Mouse (Mus musculus): ENCODE results near the gene Olfr1371. TPM values are rescaled to one million over a fixed set of nuclear protein-coding genes. Genes with fewer than 3 reads are reported as not detected.
A peak's percentile ranks its signal among the peaks of the same experiment; 100 is the strongest.
"Not testable (repeated sequence)": the region's sequence is repeated elsewhere in the genome, so short reads cannot be mapped to it uniquely, and the experiment has no call there.

Olfr1371 gene
- polyA plus RNA-seq, 1 experiment from 2014 or later: not detected

- no peak overlapping the region for H3K4me3 ChIP-seq (ENCODE audit: low read length)
- no peak overlapping the region for H3K27ac ChIP-seq (ENCODE audit: low read depth, low read length)
- H3K4me1 ChIP-seq (ENCODE audit: control insufficient read depth, insufficient read depth, low read length): peaks cover 17% of the 10 kb centered on the region
- no peaks in the 10 kb centered on the region for H3K27me3 ChIP-seq (ENCODE audit: control insufficient read depth, insufficient read depth, low read length)
- H3K9me3 ChIP-seq (ENCODE audit: control insufficient read depth, low read length): no peaks in the 10 kb centered on the region
- no peaks in the 10 kb centered on the region for H3K36me3 ChIP-seq (ENCODE audit: control insufficient read depth, insufficient read depth, low read length)
- no peak for ATAC-seq (ENCODE audit: low FRiP score, low TSS enrichment)
- H3K4me2 ChIP-seq (replicated peaks; ENCODE audit: low read depth, low read length): no peak overlapping the region
- 88% methylated on average over 7 of the region's 7 CpGs for WGBS
- H3K9ac ChIP-seq (ENCODE audit: low read depth, low read length): no peak overlapping the region
Observed at GRCm38 (mm10) chr11:52228722-52229448, 15.1 kb upstream of the Olfr1371 start.

- WGBS: 80% methylated on average over 13 of the region's 13 CpGs
- H3K4me2 ChIP-seq (replicated peaks; ENCODE audit: low read depth, low read length): no peak overlapping the region
- no peak for ATAC-seq (ENCODE audit: low FRiP score, low TSS enrichment)
- no peak overlapping the region for H3K27ac ChIP-seq (ENCODE audit: low read depth, low read length)
- H3K9me3 ChIP-seq (ENCODE audit: control insufficient read depth, low read length): no peaks in the 10 kb centered on the region
- H3K9ac ChIP-seq (ENCODE audit: low read depth, low read length): no peak overlapping the region
- H3K4me1 ChIP-seq (ENCODE audit: control insufficient read depth, insufficient read depth, low read length): peaks cover 9% of the 10 kb centered on the region; the same call in 1 of the 2 replicates
- H3K27me3 ChIP-seq (ENCODE audit: control insufficient read depth, insufficient read depth, low read length): no peaks in the 10 kb centered on the region
- H3K36me3 ChIP-seq (ENCODE audit: control insufficient read depth, insufficient read depth, low read length): no peaks in the 10 kb centered on the region
- no peak overlapping the region for H3K4me3 ChIP-seq (ENCODE audit: low read length)
Observed at GRCm38 (mm10) chr11:52227466-52228226, 13.9 kb upstream of the Olfr1371 start.

GRCm38 (mm10) chr11:52227053-52227452 is 13.3 kb upstream of the Olfr1371 start:
- Histone ChIP-seq H3K9me3 (ENCODE audit: control insufficient read depth, low read length) (no peaks in the 10 kb centered on the region), H3K4me1 (ENCODE audit: control insufficient read depth, insufficient read depth, low read length) (peaks cover 9% of the 10 kb centered on the region; the same call in 1 of the 2 replicates), H3K4me2 (replicated peaks; ENCODE audit: low read depth, low read length) (no peak overlapping the region), H3K4me3 (ENCODE audit: low read length) (no peak overlapping the region), H3K9ac (ENCODE audit: low read depth, low read length) (no peak overlapping the region), H3K27me3 (ENCODE audit: control insufficient read depth, insufficient read depth, low read length) (no peaks in the 10 kb centered on the region), H3K27ac (ENCODE audit: low read depth, low read length) (no peak overlapping the region), H3K36me3 (ENCODE audit: control insufficient read depth, insufficient read depth, low read length) (no peaks in the 10 kb centered on the region)
- no peak for ATAC-seq (ENCODE audit: low FRiP score, low TSS enrichment)
- 70% methylated on average over 3 of the region's 3 CpGs for WGBS

- Histone ChIP-seq H3K9ac (ENCODE audit: low read depth, low read length) (no peak overlapping the region), H3K4me1 (ENCODE audit: control insufficient read depth, insufficient read depth, low read length) (peaks cover 7% of the 10 kb centered on the region; the same call in 1 of the 2 replicates), H3K9me3 (ENCODE audit: control insufficient read depth, low read length) (no peaks in the 10 kb centered on the region), H3K4me2 (replicated peaks; ENCODE audit: low read depth, low read length) (no peak overlapping the region), H3K27ac (ENCODE audit: low read depth, low read length) (no peak overlapping the region), H3K36me3 (ENCODE audit: control insufficient read depth, insufficient read depth, low read length) (no peaks in the 10 kb centered on the region), H3K4me3 (ENCODE audit: low read length) (no peak overlapping the region), H3K27me3 (ENCODE audit: control insufficient read depth, insufficient read depth, low read length) (no peaks in the 10 kb centered on the region)
- ATAC-seq (ENCODE audit: low FRiP score, low TSS enrichment): no peak
- 67% methylated on average over 3 of the region's 3 CpGs for WGBS
Observed at GRCm38 (mm10) chr11:52225986-52226599, 12.3 kb upstream of the Olfr1371 start.

- Histone ChIP-seq H3K9ac (ENCODE audit: low read depth, low read length) (no peak overlapping the region), H3K4me2 (replicated peaks; ENCODE audit: low read depth, low read length) (peak overlapping the region; percentile 32), H3K4me3 (ENCODE audit: low read length) (peak overlapping the region; percentile 21), H3K9me3 (ENCODE audit: control insufficient read depth, low read length) (no peaks in the 10 kb centered on the region), H3K36me3 (ENCODE audit: control insufficient read depth, insufficient read depth, low read length) (no peaks in the 10 kb centered on the region), H3K4me1 (ENCODE audit: control insufficient read depth, insufficient read depth, low read length) (no peaks in the 10 kb centered on the region), H3K27me3 (ENCODE audit: control insufficient read depth, insufficient read depth, low read length) (no peaks in the 10 kb centered on the region), H3K27ac (ENCODE audit: low read depth, low read length) (peak overlapping the region; percentile 55; the same call in 1 of the 2 replicates)
- WGBS: 9% methylated on average over 19 of the region's 19 CpGs
- peak; percentile 60; the same call in 1 of the 2 replicates for ATAC-seq (ENCODE audit: low FRiP score, low TSS enrichment)
Observed at GRCm38 (mm10) chr11:52223968-52224682, 10.3 kb upstream of the Olfr1371 start.

GRCm38 (mm10) chr11:52222891-52223290 is 9.1 kb upstream of the Olfr1371 start:
- no peaks in the 10 kb centered on the region for H3K9me3 ChIP-seq (ENCODE audit: control insufficient read depth, low read length)
- no peaks in the 10 kb centered on the region for H3K36me3 ChIP-seq (ENCODE audit: control insufficient read depth, insufficient read depth, low read length)
- no peak overlapping the region for H3K9ac ChIP-seq (ENCODE audit: low read depth, low read length)
- WGBS: 75% methylated on average over 6 of the region's 6 CpGs
- no peak overlapping the region for H3K4me3 ChIP-seq (ENCODE audit: low read length)
- no peak overlapping the region for H3K4me2 ChIP-seq (replicated peaks; ENCODE audit: low read depth, low read length)
- no peak overlapping the region for H3K27ac ChIP-seq (ENCODE audit: low read depth, low read length)
- no peak for ATAC-seq (ENCODE audit: low FRiP score, low TSS enrichment)
- no peaks in the 10 kb centered on the region for H3K4me1 ChIP-seq (ENCODE audit: control insufficient read depth, insufficient read depth, low read length)
- H3K27me3 ChIP-seq (ENCODE audit: control insufficient read depth, insufficient read depth, low read length): no peaks in the 10 kb centered on the region

GRCm38 (mm10) chr11:52221921-52222320 is 8.1 kb upstream of the Olfr1371 start:
- H3K27me3 ChIP-seq (ENCODE audit: control insufficient read depth, insufficient read depth, low read length); H3K36me3 ChIP-seq (ENCODE audit: control insufficient read depth, insufficient read depth, low read length); H3K4me2 ChIP-seq (replicated peaks; ENCODE audit: low read depth, low read length); H3K4me3 ChIP-seq (ENCODE audit: low read length); H3K9me3 ChIP-seq (ENCODE audit: control insufficient read depth, low read length); ATAC-seq (ENCODE audit: low FRiP score, low TSS enrichment); H3K4me1 ChIP-seq (ENCODE audit: control insufficient read depth, insufficient read depth, low read length); H3K27ac ChIP-seq (ENCODE audit: low read depth, low read length); H3K9ac ChIP-seq (ENCODE audit: low read depth, low read length): not testable (repeated sequence)
- WGBS: 89% methylated on average over 6 of the region's 6 CpGs

GRCm38 (mm10) chr11:52220282-52220681 is 6.5 kb upstream of the Olfr1371 start:
- Histone ChIP-seq H3K4me2 (replicated peaks; ENCODE audit: low read depth, low read length) (no peak overlapping the region), H3K9ac (ENCODE audit: low read depth, low read length) (no peak overlapping the region), H3K36me3 (ENCODE audit: control insufficient read depth, insufficient read depth, low read length) (no peaks in the 10 kb centered on the region), H3K9me3 (ENCODE audit: control insufficient read depth, low read length) (no peaks in the 10 kb centered on the region), H3K4me3 (ENCODE audit: low read length) (no peak overlapping the region), H3K27me3 (ENCODE audit: control insufficient read depth, insufficient read depth, low read length) (no peaks in the 10 kb centered on the region), H3K4me1 (ENCODE audit: control insufficient read depth, insufficient read depth, low read length) (no peaks in the 10 kb centered on the region), H3K27ac (ENCODE audit: low read depth, low read length) (no peak overlapping the region)
- WGBS: 12% methylated on average over 4 of the region's 4 CpGs
- ATAC-seq (ENCODE audit: low FRiP score, low TSS enrichment): peak; percentile 62; the same call in 1 of the 2 replicates
